Mouse (Mus musculus) C2C12 (cell line): ENCODE data around the gene Mllt1. TPM values are rescaled to one million over a fixed set of nuclear protein-coding genes. Genes with fewer than 3 reads are reported as not detected.
A peak's percentile ranks its signal among the peaks of the same experiment; 100 is the strongest.

ENCODE experiments used
- H3K27me3 ChIP-seq: one replicate; pipeline ENCODE4 v1.6.1; 2011; ENCODE audit not compliant: control insufficient read depth, insufficient read depth, insufficient read length
- H3K36me3 ChIP-seq: one replicate; pipeline ENCODE4 v1.6.1; 2011; ENCODE audit not compliant: control insufficient read depth, insufficient read depth
- H3K4me3 ChIP-seq: one replicate; pipeline ENCODE4 v1.5.1; 2011; ENCODE audit warnings: mild to moderate bottlenecking, control low read depth; ENCODE audit not compliant: poor library complexity, insufficient read depth, severe bottlenecking
- H3K79me2 ChIP-seq: one replicate; pipeline ENCODE4 v1.6.1; 2011; ENCODE audit not compliant: control insufficient read depth, insufficient read depth
- H3K79me3 ChIP-seq: one replicate; pipeline ENCODE4 v1.6.1; 2011; ENCODE audit warnings: low read depth, control low read depth
- H3ac ChIP-seq: one replicate; pipeline ENCODE3; 2011; ENCODE audit warnings: low read depth; ENCODE audit not compliant: control insufficient read depth, insufficient read length
- CEBPB ChIP-seq: IDR thresholded peaks from one replicate; pipeline ENCODE4 v1.6.1; 2011; ENCODE audit warnings: low read depth, mild to moderate bottlenecking, control low read depth, moderate library complexity
- CTCF ChIP-seq: IDR thresholded peaks from one replicate; pipeline ENCODE4 v1.5.1; 2011; ENCODE audit not compliant: control insufficient read depth, insufficient read depth, insufficient read length
- FOSL1 ChIP-seq: IDR thresholded peaks from one replicate; pipeline ENCODE4 v1.8.0; 2011; ENCODE audit warnings: mild to moderate bottlenecking, low read length; ENCODE audit not compliant: poor library complexity, insufficient read depth, severe bottlenecking
- MAX ChIP-seq: IDR thresholded peaks from one replicate; pipeline ENCODE4 v1.6.1; 2011; ENCODE audit warnings: mild to moderate bottlenecking, control low read depth
- MYOD1 ChIP-seq: IDR thresholded peaks from one replicate; pipeline ENCODE4 v1.6.1; 2011; ENCODE audit warnings: low read depth; ENCODE audit not compliant: control insufficient read depth, insufficient read length
- MYOG ChIP-seq: IDR thresholded peaks from one replicate; pipeline ENCODE4 v1.6.1; 2011; ENCODE audit not compliant: control insufficient read depth, insufficient read length; ENCODE audit errors: extremely low read depth
- USF1 ChIP-seq: IDR thresholded peaks from one replicate; pipeline ENCODE4 v1.6.1; 2011; ENCODE audit warnings: low read depth, mild to moderate bottlenecking, control low read depth, moderate library complexity
- polyA plus RNA-seq: library from polyadenylated mRNA; unstranded; fragments of >200 nt; fragmentation: generic; extraction: Trizol; gene quantifications from one replicate; pipeline ENCODE4 v1.2.1, GENCODE M21; 2012; ENCODE audit warnings: missing spikeins

Mllt1 gene
- polyA plus RNA-seq, 1 experiment, result 38.9 TPM

- no peaks in the 10 kb centered on the region for H3K36me3 ChIP-seq
- no peak for TF ChIP-seq USF1
- no peak for TF ChIP-seq CEBPB
- TF ChIP-seq MYOG, result no peak
- TF ChIP-seq CTCF, result peak; percentile 66
- H3K79me2 ChIP-seq, result no peaks in the 10 kb centered on the region
- no peaks in the 10 kb centered on the region for H3K27me3 ChIP-seq
- no peaks in the 10 kb centered on the region for H3K79me3 ChIP-seq
- H3ac ChIP-seq, result no peak overlapping the region
- H3K4me3 ChIP-seq, result no peak overlapping the region
Measured at GRCm38 (mm10) chr17:56858216-56858615, 77.0 kb downstream of the Mllt1 start.

- Histone ChIP-seq H3K4me3 (no peak overlapping the region), H3K79me2 (no peaks in the 10 kb centered on the region), H3K79me3 (no peaks in the 10 kb centered on the region), H3ac (no peak overlapping the region), H3K36me3 (no peaks in the 10 kb centered on the region), H3K27me3 (peaks cover under 1% of the 10 kb centered on the region)
- TF ChIP-seq MAX (no peak), MYOD1 (no peak), MYOG (no peak), CTCF (no peak), USF1 (no peak), CEBPB (no peak), FOSL1 (no peak)
Measured at GRCm38 (mm10) chr17:56855421-56855820, 79.8 kb downstream of the Mllt1 start.

GRCm38 (mm10) chr17:56851167-56851566 lies 84.0 kb downstream of the Mllt1 start:
- TF ChIP-seq USF1 (no peak), FOSL1 (no peak), CTCF (no peak), CEBPB (no peak), MYOG (no peak), MAX (no peak), MYOD1 (no peak)

GRCm38 (mm10) chr17:56849710-56850109 lies 85.5 kb downstream of the Mllt1 start:
- Histone ChIP-seq H3K36me3 (no peaks in the 10 kb centered on the region), H3K27me3 (peaks cover 31% of the 10 kb centered on the region), H3ac (no peak overlapping the region), H3K4me3 (no peak overlapping the region), H3K79me2 (no peaks in the 10 kb centered on the region), H3K79me3 (no peaks in the 10 kb centered on the region)
- TF ChIP-seq MAX, result no peak
- no peak for TF ChIP-seq USF1
- no peak for TF ChIP-seq MYOD1
- no peak for TF ChIP-seq MYOG
- TF ChIP-seq CTCF, result no peak
- TF ChIP-seq CEBPB, result no peak
- TF ChIP-seq FOSL1, result no peak

More at GRCm38 (mm10) chr17:56851167-56851566, 84.0 kb downstream of the Mllt1 start:
- no peaks in the 10 kb centered on the region for H3K36me3 ChIP-seq
- no peak overlapping the region for H3ac ChIP-seq
- H3K27me3 ChIP-seq, result peaks cover 29% of the 10 kb centered on the region
- no peaks in the 10 kb centered on the region for H3K79me3 ChIP-seq
- no peaks in the 10 kb centered on the region for H3K79me2 ChIP-seq
- no peak overlapping the region for H3K4me3 ChIP-seq

- no peak overlapping the region for H3K4me3 ChIP-seq
- H3ac ChIP-seq, result no peak overlapping the region
- H3K79me3 ChIP-seq, result no peaks in the 10 kb centered on the region
- TF ChIP-seq USF1, result no peak
- no peak for TF ChIP-seq FOSL1
- no peak for TF ChIP-seq MYOG
- no peak for TF ChIP-seq MYOD1
- TF ChIP-seq MAX, result no peak
- no peak for TF ChIP-seq CEBPB
- TF ChIP-seq CTCF, result no peak
- H3K79me2 ChIP-seq, result no peaks in the 10 kb centered on the region
- H3K27me3 ChIP-seq, result peaks cover 35% of the 10 kb centered on the region
- no peaks in the 10 kb centered on the region for H3K36me3 ChIP-seq
Measured at GRCm38 (mm10) chr17:56848785-56849184, 86.4 kb downstream of the Mllt1 start.

- TF ChIP-seq FOSL1 (no peak), CTCF (no peak), CEBPB (no peak)
- Histone ChIP-seq H3K27me3 (peaks cover 47% of the 10 kb centered on the region), H3K79me2 (no peaks in the 10 kb centered on the region), H3ac (no peak overlapping the region), H3K79me3 (no peaks in the 10 kb centered on the region), H3K4me3 (no peak overlapping the region), H3K36me3 (no peaks in the 10 kb centered on the region)
Measured at GRCm38 (mm10) chr17:56843678-56844077, 91.5 kb downstream of the Mllt1 start.

Other genes starting within 250 kb of the Mllt1 start
- 312 TPM for gene Ndufa11, start 217.6 kb downstream of the Mllt1 start, polyA plus RNA-seq
- gene Vmac, start 217.4 kb downstream of the Mllt1 start, polyA plus RNA-seq, result 4.5 TPM
- 0.67 TPM for gene Nrtn, start 177.9 kb downstream of the Mllt1 start, polyA plus RNA-seq
- gene Dus3l, start 170.7 kb downstream of the Mllt1 start, polyA plus RNA-seq, result 40.1 TPM
- 0.47 TPM for gene Prr22, start 165.2 kb downstream of the Mllt1 start, polyA plus RNA-seq
- 2.6 TPM for gene Rfx2, start 104.4 kb downstream of the Mllt1 start, polyA plus RNA-seq
- not detected for gene Acsbg2, start 61.0 kb downstream of the Mllt1 start, polyA plus RNA-seq
- 0.02 TPM for gene 1700061G19Rik, start 59.9 kb downstream of the Mllt1 start, polyA plus RNA-seq
- not detected for gene Acer1, start 46.7 kb upstream of the Mllt1 start, polyA plus RNA-seq
- gene Clpp, start 54.9 kb upstream of the Mllt1 start, polyA plus RNA-seq, result 153 TPM
- 24.1 TPM for gene Alkbh7, start 61.9 kb upstream of the Mllt1 start, polyA plus RNA-seq
- gene Pspn, start 64.6 kb upstream of the Mllt1 start, polyA plus RNA-seq, result 0.63 TPM
- gene Gtf2f1, start 75.9 kb upstream of the Mllt1 start, polyA plus RNA-seq, result 76.8 TPM
- gene Gm17949, start 76.1 kb upstream of the Mllt1 start, polyA plus RNA-seq, result not detected
- 68.5 TPM for gene Khsrp, start 96.1 kb upstream of the Mllt1 start, polyA plus RNA-seq
- not detected for gene Slc25a41, start 106.2 kb upstream of the Mllt1 start, polyA plus RNA-seq
- gene Crb3, start 123.7 kb upstream of the Mllt1 start, polyA plus RNA-seq, result not detected
- 0.89 TPM for gene Slc25a23, start 124.4 kb upstream of the Mllt1 start, polyA plus RNA-seq
- not detected for gene Dennd1c, start 143.1 kb upstream of the Mllt1 start, polyA plus RNA-seq
- gene Tubb4a, start 152.4 kb upstream of the Mllt1 start, polyA plus RNA-seq, result 0.18 TPM
- 11.8 TPM for gene Tnfsf9, start 169.9 kb upstream of the Mllt1 start, polyA plus RNA-seq
- gene Cd70, start 214.4 kb upstream of the Mllt1 start, polyA plus RNA-seq, result not detected